Mouse (Mus musculus) right cerebral cortex, postnatal 4 days (tissue): ENCODE measurements around the gene Nhsl1.

Experiments used
- DNase-seq: peaks from one replicate; pipeline ENCODE4 v3.0.0-alpha.2; 2022

Gene Nhsl1

DNA sequence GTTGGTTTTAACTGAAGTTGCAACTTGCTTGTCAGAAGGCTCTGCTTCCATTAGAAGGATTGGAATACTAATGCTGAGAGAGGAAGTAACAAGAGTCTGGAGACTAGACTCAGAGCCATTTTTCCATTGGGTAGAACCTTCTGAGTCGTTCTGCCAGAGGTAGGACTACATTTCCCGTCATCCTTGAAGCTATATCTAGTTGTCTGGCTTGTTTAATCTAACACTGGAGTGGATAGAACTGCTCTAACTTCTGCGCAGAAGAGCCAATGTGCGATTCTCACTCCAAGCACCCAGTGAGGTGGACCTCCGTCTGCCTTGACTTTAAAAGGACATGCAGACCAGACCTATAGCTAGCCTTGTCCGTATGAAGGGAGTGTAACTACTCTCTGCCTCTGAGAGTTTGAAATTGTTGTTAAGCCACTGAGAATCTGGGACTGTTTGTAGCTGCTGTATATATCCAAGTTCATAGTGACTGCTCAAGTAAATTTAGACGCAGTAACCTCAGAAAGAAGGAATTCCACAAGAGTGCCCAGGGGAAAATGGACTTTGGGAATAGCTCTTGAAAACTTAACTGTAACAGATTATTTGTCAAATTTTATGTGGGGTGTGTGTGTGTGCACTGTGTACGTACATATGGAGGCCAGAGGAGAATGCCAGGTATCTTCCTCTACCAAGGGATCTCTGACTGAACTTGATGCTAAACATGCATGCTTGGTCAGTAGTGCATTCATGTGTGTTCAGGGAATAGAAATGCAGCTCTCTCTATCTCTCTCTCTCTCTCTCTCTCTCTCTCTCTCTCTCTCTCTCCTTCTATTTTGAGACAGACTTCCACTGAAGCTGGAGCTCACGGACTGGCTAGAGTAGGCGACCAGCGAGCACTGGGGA lies 174.5 kb downstream of the Nhsl1 start:
- DNase-seq: no peak

DNA sequence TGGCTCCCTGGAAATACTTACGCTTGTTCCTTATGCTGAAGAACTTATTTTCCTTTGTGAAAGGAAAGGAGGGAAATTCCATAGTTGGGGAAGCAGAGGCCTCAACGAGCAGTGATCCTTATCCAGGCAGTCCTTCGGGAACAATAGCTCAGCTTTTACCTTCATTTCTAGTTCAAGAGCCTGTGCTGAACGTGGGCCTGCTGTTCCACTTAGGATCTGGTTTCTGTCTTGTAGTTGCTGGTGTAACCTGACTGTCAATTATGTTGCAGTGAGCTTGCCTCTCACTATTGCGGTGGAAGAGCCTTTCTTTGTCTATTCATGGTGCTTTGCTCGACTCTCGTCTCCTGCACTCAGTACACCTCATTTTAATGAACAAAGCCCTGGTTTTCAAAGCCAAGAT lies 175.5 kb downstream of the Nhsl1 start:
- DNase-seq: no peak

DNA sequence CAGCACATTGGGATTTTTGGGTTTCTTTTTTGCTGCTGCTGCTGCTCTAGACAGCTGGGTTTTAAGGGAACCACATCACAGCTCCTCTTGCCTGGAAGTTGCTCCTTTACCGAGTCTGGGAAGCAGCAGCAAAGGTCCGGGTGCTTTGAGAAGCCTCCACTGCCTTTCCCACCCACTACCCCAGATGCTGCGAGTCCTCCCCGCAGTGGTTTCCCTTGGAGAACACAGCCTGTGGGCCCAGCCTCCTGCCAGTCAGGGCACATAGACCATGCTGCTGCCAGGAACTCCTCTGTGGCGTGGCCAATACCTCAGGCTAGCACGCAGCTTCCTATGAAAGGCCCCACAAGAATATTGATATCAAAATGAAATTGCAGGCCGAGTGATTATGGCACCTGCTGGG lies 178.3 kb downstream of the Nhsl1 start:
- DNase-seq: no peak

DNA sequence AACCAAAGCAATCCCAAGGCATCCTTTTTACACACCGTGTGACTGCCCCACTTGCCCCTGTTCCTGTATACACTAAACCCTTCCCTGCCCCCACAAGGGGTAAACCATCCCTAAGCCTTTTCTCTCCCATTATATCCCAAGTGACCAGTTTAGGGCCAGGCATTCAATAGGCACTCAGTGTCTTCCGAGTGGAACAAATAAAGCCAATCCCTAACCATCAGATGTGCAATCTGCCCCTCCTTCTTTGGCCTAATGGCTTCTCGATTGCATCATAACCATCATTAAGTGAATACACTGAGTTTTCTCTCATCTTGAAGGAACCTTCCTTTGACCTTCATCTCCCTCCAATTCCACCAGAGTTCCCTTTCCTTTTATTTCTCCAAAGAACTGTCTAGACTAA lies 183.2 kb downstream of the Nhsl1 start:
- DNase-seq: no peak

DNA sequence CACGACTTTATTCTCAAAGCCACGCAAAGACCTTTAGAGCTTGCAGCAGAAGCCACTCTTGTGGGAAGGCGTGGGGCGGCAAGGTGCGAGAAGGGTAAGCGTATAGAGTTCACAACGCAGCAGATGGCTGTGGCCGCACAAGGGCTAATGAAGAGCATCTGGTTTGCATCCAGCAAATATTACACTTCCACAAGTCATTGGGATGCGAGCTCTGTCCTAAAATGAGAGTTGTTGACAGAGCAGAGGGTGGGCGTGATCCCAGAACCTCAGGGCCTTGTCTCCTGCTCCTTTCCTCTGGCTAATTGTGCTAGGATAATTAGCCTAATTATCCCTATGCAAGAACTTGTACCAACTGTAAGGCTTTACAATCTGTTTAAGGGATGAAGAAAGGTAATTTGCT lies 186.9 kb downstream of the Nhsl1 start:
- no peak for DNase-seq

DNA sequence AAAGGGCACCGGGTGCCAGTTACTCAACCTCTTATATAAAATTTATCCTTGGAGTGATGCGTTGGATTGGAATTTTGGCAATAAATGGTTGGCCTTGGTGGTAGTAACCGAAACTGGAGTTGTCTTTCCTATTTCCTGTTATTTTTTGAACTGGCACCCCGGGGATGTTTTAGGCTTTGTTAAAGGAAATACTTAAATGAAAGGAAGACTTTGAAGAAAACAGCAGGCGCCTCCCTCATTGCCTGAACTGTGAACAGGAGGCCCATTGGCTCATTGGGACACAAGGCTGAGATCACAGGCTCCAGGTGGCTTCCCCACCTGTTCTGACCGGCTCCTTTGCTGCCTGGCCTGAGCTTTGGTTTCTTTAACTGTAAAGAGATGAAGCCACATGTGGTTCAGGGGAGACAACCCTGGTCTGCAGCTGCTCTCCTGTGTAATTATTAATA lies 187.7 kb downstream of the Nhsl1 start:
- DNase-seq: no peak

DNA sequence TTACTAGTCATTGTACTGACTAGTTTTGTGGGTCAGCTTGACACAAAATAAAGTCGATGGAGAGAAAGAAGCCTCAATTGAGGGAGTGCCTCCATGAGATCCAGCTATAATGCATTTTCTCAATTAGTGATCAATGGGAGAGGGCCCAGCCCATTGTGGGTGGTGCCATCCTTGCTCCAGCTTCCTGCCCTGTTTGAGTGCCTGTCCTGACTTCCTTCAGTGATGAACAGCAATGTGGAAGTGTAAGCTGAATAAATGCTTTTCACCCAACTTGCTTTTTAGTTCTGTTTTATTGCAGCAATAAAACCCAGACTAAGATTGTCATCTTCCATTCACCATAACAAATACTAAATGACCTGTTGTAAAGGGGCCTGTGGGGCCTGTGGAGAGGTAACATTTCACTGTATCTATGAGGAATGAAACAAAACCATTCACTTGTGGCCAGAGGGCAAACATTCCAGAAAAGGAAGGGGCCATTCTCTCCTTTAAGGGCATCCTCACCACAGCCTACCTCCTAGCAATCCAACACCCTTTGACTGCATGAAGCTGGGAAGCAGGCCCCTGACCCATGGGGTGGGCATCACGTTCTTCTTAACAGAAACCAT lies 189.2 kb downstream of the Nhsl1 start:
- DNase-seq: no peak

DNA sequence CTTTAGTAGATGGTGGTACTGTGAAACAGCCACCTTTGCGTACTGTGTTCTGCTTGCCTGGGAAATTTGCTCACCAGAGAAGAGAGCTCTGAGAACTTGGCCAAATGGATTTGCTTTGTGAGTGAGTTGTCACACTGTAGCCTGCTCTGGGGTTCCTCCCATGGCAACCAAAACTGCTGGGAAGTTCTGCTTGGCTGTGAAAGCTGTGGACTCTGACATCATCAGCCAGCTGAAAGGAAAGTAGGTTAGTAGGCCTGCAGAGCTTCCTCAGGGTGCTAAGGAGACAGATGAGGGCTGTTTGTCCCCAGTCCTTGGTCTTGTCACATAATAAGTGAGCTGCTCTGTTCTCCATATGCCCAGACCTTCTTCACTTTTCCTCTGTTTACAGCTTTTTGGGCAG lies 189.8 kb downstream of the Nhsl1 start:
- DNase-seq: no peak

DNA sequence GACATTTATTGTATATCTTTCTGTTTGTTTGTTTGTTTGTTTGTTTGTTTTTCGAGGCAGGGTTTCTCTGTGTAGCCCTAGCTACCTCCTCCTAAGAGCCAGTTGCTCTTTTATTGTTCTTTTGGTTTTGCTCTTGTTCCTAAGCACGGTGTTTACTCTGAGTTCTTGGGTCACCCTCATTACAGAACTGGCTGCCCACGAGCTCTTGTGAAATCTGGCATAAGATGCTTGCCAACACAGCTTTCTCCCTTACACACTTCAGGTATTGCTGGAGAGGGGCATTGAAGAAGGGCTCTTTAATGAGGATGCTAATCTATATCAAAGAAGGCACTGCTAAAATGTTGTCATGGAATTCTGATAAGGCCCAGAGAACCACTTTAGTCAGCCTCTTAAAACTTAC lies 191.9 kb downstream of the Nhsl1 start:
- DNase-seq: no peak

DNA sequence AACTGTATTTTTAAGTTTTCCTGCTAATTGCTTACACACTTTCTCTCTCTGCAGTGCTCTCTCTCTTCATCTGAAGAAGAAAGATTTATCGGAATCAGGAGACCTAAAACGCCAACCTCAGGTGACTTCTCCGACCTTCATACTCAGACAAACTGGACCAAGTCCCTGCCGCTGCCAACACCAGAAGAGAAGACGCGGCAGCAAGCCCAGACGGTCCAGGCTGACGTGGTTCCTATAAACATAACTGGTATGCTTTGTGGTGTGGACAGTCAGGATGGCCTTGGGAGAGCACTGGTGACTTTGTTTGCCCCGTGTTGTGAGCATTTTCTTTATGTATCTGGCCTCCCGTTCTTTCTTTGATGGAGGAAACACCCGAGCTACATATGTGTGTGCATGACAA lies 192.7 kb downstream of the Nhsl1 start:
- no peak for DNase-seq

DNA sequence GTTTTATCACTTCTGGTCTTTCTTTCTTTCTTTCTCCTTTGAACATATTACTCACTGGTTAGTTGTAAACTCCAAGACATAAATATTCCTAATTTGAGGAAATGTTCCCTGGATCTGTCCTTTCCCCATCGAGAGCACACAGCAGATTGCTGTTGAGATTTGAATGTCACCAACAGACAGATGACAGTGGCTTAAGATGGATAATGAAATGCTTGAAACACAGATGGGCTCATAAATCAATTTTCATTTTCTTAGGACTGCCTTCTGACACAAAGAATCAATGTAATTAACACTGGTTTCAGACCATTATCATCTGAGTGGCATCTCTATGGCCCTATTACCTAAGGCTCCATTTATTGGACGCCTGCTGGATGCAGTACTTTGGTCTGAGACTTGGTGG lies 203.8 kb downstream of the Nhsl1 start:
- no peak for DNase-seq

DNA sequence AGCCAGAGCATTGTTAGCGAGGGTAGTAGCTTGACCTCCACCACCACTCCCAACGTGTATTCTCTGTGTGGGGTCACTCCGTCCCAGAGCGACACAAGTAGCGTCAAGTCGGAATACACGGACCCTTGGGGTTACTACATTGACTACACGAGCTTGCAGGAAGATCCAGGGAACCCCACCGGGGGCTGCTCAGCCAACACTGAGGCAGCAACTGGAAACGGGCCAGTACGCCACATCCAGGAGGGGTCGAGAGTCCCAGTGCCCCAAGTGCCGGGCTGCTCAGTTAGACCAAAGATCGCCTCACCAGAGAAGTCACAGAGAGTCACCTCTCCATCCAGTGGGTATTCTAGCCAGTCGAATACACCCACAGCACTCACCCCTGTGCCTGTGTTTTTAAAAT lies 206.5 kb downstream of the Nhsl1 start:
- DNase-seq: no peak

DNA sequence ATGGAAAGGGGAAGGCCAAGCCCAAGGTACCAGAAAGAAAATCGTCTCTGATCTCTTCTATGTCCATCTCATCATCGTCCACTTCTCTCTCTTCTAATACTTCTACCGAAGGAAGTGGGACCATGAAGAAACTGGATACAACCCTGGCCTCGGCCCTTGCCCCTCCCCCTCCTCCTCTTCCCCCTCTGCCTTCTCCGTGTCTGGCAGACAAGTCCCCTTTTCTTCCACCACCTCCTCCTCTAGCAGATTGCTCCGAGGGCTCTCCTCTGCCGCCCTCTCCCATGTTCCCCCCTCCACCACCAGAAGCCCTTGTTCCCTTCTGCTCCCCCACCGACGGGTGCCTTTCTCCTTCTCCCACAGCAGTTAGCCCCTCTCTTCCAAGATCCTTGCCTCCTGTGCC lies 206.9 kb downstream of the Nhsl1 start:
- peak; percentile 19 for DNase-seq

DNA sequence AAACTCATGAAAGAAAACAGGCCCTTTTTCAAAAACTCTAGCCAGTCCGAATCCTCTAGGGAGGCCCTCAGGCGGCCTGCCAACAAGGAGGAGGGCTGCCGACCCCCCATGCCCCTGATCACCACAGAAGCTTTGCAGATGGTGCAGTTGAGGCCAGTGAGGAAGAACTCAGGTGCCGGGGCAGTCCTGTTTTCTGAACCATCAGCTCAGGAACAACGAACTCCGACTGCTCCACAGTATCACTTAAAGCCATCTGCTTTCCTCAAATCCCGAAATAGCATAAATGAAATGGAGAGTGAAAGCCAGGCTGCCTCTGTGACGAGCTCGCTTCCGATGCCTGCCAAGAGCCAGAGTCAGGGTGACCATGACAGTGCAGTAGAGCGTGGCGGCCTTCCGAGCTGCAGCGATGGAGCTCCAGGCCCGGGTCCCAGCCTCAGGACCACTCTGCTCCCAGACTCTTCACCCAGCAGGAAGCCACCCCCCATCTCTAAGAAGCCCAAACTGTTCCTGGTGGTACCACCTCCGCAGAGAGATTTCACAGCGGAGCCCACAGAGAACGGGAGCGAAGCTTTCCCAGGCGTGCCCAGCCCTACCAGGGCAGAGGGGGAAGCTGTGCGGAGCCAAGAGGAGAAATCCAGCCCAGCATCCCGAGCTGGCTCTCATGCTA lies 207.5 kb downstream of the Nhsl1 start:
- DNase-seq: peak; percentile 33

DNA sequence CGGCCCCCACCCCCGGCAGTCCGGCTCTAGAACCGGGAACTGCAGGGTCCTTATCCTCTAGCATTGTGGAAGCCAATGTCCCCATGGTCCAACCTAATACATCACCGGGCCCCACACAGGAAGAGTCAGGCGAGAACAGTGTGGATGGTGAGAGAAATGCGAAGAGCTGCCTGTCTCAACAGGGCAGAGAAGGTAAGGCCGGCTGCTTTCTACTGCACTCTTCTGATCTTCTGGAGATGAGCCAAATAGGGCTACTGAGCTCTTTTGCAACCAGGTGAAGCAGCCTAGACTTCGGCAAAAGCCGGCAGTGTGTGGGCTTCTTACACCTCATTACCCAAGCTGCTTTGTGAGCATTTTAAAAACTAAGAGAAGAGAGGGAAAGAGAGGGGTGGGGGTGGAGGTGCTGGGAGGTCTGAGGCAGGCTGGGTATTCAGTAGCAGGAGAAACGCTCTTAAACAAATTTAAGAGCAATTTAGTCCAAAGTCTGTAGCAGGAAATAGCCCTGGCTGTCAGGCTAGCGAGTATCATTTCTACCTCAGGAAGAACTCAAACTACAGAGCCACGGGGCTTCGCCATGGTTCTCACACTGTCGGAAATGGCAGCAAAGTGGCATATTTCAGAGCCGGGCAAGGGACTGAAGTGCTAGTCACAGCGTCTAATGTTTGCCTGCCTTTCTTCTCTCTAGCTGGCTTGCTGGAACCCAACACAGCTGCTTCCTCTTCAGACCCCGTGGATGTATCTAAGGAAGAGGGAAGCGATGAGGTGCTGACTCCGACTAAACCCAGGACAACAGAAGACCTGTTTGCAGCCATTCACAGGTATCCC lies 208.3 kb downstream of the Nhsl1 start:
- DNase-seq: no peak

DNA sequence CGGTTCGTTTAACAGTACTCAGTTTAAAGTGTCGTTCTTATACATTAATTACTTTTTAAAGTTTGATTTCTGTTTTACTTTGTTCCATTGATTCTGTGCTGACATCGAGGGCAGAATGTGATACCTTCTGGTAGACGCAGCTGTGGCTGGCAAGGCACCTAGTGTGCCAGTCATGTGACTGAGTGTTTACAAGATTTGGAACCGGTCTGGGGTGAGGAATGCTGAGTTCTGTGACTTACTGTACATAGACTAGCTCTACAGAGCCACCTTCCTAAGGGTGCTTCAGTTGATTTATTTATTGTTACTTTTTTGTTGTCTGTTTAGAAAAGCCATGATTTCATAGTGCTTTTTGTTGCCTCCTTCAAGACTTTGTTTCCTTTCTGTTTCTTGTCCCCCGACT lies 209.0 kb downstream of the Nhsl1 start:
- no peak for DNase-seq

DNA sequence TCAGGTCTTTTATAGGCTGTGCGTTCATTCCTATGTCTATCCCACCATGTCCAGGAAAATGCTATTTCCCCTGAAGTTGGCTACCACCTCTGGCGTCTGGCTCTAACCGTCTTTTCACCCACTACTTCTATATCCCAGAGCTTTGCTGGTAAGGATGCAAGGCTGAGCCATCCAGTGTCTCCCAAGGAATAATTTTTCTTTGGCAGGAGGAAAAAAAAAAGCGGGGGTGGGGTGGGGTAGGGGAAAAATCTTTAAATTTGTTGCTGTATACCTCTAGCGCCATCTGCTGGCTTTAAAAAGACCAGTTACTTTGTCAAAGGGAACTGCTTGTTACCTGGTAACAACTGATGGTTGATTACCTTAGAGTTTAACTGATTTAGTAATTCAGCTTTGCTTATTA lies 209.7 kb downstream of the Nhsl1 start:
- DNase-seq: peak; percentile 16

DNA sequence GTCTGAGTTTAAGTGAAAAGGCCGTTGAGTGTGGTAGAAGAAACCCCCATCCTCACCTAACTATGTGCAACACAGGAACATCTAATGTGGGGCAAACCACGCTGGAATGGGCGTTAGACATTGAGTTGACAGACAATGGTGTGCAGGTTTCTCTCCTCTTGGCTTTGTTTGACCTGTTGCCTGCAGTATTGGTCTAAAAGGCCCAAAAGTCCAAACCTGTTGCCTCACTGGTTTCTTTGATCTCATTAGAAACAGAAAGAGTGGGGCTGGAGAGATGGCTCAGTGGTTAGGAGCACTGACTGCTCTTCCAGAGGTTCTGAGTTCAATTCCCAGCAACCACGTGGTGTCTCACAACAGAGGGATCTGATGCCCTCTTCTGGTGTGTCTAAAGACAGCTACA lies 210.4 kb downstream of the Nhsl1 start:
- no peak for DNase-seq

DNA sequence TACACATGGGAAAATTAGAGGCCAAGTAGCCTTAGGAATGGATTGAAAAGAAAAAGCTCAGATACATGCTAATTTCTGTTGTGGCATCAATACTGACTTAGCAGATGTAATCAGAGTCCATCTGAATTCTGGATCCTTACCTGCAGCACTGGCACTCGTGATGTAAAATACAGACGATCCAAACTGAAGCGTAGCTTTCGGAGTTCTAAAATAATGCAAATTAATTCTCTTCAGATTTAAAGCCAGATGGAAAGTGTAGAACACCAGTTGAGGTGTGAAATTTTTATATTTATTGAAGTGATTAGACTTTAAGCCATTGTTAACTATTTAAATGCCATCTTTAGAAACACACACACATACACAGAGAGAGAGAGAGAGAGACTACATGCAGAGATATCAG lies 211.4 kb downstream of the Nhsl1 start:
- DNase-seq: no peak

DNA sequence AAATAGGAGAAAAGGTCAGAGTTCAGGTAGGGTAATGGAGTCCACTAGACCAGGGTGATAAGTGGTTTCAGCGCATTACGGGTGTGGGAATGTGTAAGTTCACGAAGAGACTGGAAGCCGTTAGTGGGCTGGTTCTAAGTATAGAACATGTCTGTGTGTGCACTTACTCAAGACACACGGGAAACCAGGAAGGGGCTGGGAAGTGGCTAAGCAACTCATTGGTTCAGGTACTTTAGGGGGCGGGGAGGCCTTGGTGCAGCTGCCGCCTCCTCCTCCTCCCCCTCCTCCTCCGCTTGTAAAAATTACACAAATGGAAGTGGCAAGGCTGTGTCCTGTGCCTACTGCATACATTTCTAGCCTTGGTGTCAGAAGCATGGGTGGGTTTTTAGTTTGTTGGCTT lies 213.5 kb downstream of the Nhsl1 start:
- DNase-seq: no peak

DNA sequence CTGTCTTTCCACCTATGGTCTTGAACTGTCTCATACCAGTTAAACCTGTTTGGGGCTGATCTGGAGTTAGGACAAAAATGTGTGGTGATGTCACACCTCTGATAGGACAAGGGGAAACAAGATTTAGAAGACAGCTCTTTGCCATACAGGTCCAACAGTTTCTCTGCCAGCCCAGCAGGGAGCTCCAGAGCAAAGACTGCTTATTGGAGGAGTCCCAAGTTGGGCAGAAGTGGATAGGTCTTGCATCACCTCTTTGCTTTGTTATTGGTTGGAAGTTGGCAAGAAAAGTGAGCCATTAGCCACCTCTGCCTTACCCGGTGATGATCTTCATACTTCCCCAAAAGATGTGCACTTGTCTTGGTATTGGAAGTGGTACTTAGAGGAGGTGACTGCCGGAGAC lies 218.1 kb downstream of the Nhsl1 start:
- DNase-seq: no peak

DNA sequence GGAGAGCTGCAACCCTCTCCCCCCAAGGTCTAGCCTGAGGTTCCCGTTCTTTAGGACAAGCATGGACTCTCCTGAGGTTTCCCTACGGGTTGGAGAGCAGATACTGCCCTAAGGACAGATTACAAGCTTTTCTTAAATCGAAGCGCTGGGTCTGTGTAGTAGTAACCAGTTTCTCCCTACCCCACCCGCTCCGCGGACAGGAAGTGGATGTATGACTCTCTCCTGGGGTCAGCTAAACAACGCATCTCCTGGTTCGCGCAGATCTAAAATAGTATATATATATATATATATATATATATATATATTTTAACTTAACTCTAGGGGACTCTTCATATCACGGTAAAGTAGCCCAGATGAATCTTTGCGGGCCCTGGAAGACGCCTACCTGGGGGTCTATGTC lies 226.5 kb downstream of the Nhsl1 start:
- no peak for DNase-seq

DNA sequence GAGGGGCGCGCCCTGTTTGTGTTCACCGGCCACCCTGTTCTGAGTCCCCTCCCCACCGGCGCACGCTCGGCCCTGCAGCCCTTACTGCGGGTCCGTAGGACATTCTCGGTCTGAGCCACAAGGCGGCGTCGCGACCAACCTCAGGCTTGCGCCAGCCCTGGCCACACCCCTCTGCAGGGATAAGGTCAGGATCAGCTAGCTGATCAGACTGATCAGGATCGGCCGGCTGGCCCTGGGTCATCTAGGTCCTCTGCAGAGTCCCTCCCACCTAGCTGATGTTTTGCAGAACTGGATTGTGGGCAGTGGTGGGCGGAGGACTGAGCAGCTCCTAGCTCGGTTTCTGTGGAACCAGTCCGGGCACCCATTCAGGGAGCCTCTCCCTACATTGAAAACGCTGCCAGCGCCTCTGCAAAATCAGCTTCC lies 227.0 kb downstream of the Nhsl1 start, which contains the start of gene Hebp2:
TSS of gene Hebp2 (minus strand) at position 264 of the 423 bp plus-strand sequence.
- peak; percentile 69 for DNase-seq
